Mouse (Mus musculus): ENCODE data around the gene H2-M5. TPM values are rescaled to one million over a fixed set of nuclear protein-coding genes. Genes with fewer than 3 reads are reported as not detected.

Gene H2-M5
- not detected for total RNA-seq (2023)

GRCm38 (mm10) chr17:36989437-36989836, at the start of gene H2-M5:
Gene H2-M5 (minus strand): TSS chr17:36989537.

GRCm38 (mm10) chr17:37022628-37023576, 33.6 kb upstream of the H2-M5 start, which contains the start of gene Mog:
Gene Mog (minus strand): TSS chr17:37023398.

DNA sequence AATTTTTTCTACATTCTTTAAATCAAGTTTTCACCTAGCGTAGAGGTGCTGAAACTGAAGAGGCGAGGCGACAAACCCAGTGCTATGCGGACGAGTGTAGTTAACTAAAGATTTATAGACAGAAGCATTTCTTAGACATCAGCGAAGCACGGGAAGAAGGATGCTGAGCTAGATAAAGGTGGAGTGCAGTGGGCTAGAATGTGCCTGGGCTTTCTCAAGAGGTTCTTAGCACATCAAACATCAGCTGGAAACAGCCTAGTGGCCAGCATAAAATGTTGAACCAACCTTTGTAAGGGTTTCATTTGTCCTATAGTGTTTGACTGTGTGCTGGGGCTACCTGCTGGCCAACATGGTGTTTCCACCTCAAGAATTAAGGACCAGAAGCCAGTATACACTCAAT, 11.5 kb upstream of the H2-M5 start, which contains the start of gene Zfp57:
Gene Zfp57 (plus strand): TSS at position 301 of the 400 bp plus-strand sequence.

DNA sequence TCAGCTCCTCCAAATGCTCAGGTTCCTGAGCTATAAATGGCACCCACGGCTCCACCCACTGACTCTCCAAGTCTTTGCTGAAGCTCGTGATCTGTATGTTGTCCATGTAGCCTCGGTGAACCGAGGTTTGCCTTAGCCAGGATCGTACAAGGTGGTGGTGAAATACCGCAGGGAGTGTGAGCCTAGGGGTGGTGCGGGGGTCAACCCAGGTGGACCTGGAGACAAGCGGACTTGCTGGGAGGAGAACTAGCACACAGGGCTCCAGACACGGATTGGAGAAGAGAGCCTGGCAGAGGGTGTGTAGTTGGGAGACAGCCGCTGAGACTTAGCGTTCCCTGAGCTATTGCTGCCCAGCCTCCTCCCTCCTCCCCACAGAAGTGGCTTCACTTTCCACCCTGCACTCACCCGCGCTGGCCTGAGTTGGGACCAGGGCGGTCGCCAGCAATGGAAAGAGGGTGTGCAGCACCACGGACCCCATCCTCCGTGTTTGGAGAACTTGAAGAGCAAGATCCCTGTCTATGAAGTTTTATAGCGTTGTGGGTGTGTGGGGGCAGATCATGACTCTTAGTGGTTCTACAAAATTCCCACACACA, 8.0 kb downstream of the H2-M5 start, which contains the start of gene 2410137M14Rik:
Gene 2410137M14Rik (minus strand): TSS at position 17 of the 593 bp plus-strand sequence.

DNA sequence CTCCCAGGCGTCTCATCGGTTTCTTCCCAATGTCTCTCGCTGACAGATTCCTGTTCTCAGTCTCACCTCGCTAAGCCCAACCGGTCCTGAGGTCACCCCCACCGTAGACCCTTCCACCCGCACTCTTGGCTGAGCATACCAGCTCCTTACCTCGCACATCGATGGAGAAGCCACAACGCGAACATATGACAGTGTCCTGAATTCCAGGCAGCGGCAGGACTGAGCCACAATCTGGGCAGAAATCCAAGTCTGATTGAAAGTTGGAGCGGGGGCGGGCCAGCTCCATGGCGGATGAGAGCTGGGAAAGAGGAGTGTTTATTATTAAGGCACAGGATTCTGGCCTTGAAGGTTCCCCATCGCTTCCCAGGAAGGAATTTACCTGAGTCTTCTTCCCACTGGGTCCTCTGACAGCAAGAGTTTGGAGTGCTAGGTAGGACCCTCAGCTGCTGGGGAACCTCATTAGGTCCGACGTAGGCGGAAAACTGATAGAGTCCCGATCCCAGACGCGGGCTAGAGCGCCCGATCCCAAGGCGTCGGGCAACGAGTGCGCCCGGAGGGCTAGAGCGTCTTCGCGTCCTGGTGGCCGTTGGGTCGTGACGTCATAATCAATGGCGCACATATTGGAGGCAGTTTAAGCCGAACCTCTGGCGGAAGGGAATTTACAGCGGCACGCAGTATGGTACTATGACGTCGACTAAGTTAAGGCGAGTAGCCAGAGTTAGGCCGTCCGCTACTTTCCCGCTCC, 31.2 kb downstream of the H2-M5 start, which contains the start of the genes Znrd1 and Znrd1as:
Gene Znrd1 (minus strand): TSS at position 561 of the 745 bp plus-strand sequence.
Gene Znrd1as (plus strand): TSS at position 594 of the 745 bp plus-strand sequence.

DNA sequence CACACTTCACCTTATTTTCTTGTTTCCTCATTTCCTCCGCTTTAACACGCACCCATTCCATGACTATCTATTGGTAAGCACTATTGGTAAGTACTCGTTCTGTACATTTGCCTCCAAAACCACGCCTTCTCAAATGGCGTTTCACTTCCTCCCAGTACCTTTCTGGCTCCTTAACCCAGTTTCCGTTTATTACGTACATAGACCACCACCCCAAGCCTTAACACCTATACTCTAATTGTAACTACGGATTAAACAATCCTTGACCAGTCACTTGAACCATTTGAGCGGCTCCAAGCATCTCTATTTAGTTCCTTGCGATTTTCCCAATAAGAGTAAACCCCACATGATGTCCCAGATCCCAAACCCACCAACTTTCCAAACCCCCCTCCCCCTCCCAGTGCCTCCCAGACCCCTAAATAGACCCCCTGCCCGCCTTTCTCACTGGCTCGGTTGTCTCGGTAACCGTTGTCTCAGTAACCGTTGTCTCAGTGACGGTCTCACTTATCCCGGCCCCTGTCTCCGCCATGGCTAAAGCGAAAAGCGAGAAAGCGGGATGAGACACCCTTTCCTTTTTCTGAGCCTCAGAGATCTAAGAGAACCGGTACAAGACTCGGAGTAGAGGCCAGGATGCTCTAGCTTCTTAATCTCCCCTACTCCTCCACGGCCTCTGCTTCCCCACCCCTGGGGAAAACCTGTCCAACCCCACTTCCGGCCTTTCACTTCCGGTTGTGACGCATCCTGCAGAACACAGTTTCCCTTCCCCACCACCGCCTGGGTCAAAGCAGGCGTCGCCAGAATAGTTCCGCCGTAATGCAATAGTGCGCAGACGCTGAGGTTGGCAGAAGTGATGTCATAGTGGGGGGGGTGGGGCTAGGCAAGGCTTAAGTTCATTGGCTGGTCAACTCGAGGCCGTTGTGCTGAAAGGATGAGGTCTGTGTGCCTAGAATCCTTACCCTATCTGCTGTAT, 38.1 kb downstream of the H2-M5 start, which contains the start of gene Ppp1r11:
Gene Ppp1r11 (minus strand): TSS at position 761 of the 967 bp plus-strand sequence.

DNA sequence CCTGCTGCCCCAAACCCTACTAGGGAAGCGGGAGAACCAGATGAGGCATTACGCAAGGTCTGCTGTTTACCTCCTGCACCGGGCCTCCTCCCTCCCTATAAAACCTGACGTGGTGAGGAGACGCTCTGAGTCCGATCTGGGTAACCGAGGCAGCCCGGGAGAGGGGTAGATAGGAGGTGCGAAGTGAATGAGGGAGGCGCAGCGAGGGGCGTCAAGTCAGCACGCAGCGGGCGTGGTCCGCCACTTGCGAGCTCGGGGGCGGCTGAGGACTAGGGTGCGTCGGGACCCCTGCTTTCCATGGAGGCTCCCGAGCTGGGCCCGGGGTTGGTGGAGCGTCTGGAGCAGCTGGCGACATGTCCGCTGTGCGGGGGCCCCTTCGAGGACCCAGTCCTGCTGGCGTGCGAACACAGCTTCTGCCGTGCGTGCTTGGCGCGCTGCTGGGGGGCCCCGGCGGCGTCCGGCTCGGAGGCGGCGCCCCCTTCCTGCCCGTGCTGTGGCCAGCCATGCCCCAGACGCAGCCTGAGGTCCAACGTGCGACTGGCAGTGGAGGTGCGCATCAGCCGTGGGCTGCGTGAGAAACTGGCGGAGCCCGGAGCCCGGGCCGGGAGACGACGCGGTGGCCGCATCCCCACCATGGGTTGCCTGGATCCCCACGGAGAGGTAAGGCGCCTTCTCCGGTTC, 46.4 kb downstream of the H2-M5 start, which contains the start of gene Rnf39:
Gene Rnf39 (plus strand): TSS at position 128 of the 681 bp plus-strand sequence.

Other genes with a start within 250 kb of the H2-M5 start
- gene H2-M10.5, start 216.6 kb downstream of the H2-M5 start, total RNA-seq (2023): not detected
- not detected for gene H2-M10.6, start 177.4 kb downstream of the H2-M5 start, total RNA-seq (2023)
- gene Trim26, start 152.4 kb downstream of the H2-M5 start, total RNA-seq (2023): 125 TPM
- gene Trim15, start 122.3 kb downstream of the H2-M5 start, total RNA-seq (2023): not detected
- gene Trim10, start 120.0 kb downstream of the H2-M5 start, total RNA-seq (2023): 2.6 TPM
- gene Trim40, start 99.4 kb downstream of the H2-M5 start, total RNA-seq (2023): not detected
- not detected for gene Trim31, start 91.4 kb downstream of the H2-M5 start, total RNA-seq (2023)
- 1.4 TPM for gene Rnf39, start 46.6 kb downstream of the H2-M5 start, total RNA-seq (2023)
- gene Ppp1r11, start 37.8 kb downstream of the H2-M5 start, total RNA-seq (2023): 70.8 TPM
- gene Znrd1, start 31.0 kb downstream of the H2-M5 start, total RNA-seq (2023): 64.3 TPM
- gene Znrd1as, start 30.9 kb downstream of the H2-M5 start, total RNA-seq (2023): 1.7 TPM
- gene 2410137M14Rik, start 8.3 kb downstream of the H2-M5 start, total RNA-seq (2023): not detected
- gene Zfp57, start 11.6 kb upstream of the H2-M5 start, total RNA-seq (2023): not detected
- not detected for gene Mog, start 33.9 kb upstream of the H2-M5 start, total RNA-seq (2023)
- 112 TPM for gene Gabbr1, start 56.4 kb upstream of the H2-M5 start, total RNA-seq (2023)
- 0.21 TPM for gene Olfr90, start 99.0 kb upstream of the H2-M5 start, total RNA-seq (2023)
- gene Olfr91, start 108.7 kb upstream of the H2-M5 start, total RNA-seq (2023): not detected
- gene Olfr92, start 130.6 kb upstream of the H2-M5 start, total RNA-seq (2023): not detected
- gene Olfr93, start 172.0 kb upstream of the H2-M5 start, total RNA-seq (2023): not detected
- not detected for gene Ubd, start 204.4 kb upstream of the H2-M5 start, total RNA-seq (2023)
- gene Olfr94, start 211.5 kb upstream of the H2-M5 start, total RNA-seq (2023): not detected
- gene Olfr95, start 223.6 kb upstream of the H2-M5 start, total RNA-seq (2023): not detected
- not detected for gene Olfr96, start 230.6 kb upstream of the H2-M5 start, total RNA-seq (2023)
- not detected for gene Olfr97, start 247.8 kb upstream of the H2-M5 start, total RNA-seq (2023)

Data from CD4-positive naive resting alpha-beta T cell, adult 76 days (primary cell).